Mouse (Mus musculus): ENCODE results near the gene Tmem184b.

DNA sequence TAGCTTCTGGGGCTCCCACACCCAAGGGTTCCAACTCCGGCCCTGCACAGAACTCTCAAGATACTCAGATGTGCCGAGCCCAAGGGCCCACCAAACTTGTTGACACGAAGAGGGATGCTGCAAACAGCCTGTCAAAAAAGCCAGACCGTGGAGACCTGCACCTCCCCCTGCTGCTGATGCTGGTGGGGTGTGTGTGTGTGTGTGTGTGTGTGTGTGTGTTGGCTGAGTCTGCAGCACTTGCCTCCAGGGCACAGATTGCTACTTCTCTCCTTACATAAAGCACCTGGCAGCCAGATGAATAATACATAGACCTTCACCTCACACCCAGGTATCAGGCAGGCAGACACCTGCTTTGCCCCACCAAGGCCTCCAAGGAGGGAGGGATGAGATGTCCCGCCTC is 1.2 kb downstream of the Tmem184b start:
- TF ChIP-seq RCOR1 (conservative IDR thresholded peaks at IDR 0.05; ENCODE audit: low read depth, low read length) = no peak
- no peak for TF ChIP-seq TBP (conservative IDR thresholded peaks at IDR 0.05; ENCODE audit: low read depth, low read length)
- no peak for TF ChIP-seq HCFC1 (IDR thresholded peaks at IDR 0.05; ENCODE audit: low read depth, low read length)
- TF ChIP-seq POLR2A (IDR thresholded peaks at IDR 0.05; ENCODE audit: low read depth, low read length) = no peak
- no peak for TF ChIP-seq E2F4 (IDR thresholded peaks at IDR 0.05; ENCODE audit: insufficient replicate concordance, low read depth, low read length)
- TF ChIP-seq EP300 (IDR thresholded peaks at IDR 0.05; ENCODE audit: low read length) = no peak
- no peak for TF ChIP-seq UBTF (IDR thresholded peaks at IDR 0.05; ENCODE audit: low read depth, low read length)
- TF ChIP-seq CTCF (conservative IDR thresholded peaks at IDR 0.05 in 1 of 2, IDR thresholded peaks at IDR 0.05 in 1 of 2; ENCODE audit: low read depth in 2 of 2, low read length in 2 of 2) = no peak
- no peak for TF ChIP-seq POLR2AphosphoS2 (IDR thresholded peaks at IDR 0.05; ENCODE audit: low read depth, low read length)
- TF ChIP-seq SIN3A (IDR thresholded peaks at IDR 0.05; ENCODE audit: low read length) = no peak
